Mouse (Mus musculus) C2C12 (cell line): ENCODE results near the gene Shh. TPM values are rescaled to one million over a fixed set of nuclear protein-coding genes. Genes with fewer than 3 reads are reported as not detected.

Experiments
- H3K27me3 ChIP-seq: one replicate; pipeline ENCODE4 v1.6.1; 2011; ENCODE audit not compliant: control insufficient read depth, insufficient read depth, insufficient read length
- H3K36me3 ChIP-seq: one replicate; pipeline ENCODE4 v1.6.1; 2011; ENCODE audit not compliant: control insufficient read depth, insufficient read depth
- H3K4me3 ChIP-seq: one replicate; pipeline ENCODE4 v1.5.1; 2011; ENCODE audit warnings: mild to moderate bottlenecking, control low read depth; ENCODE audit not compliant: poor library complexity, insufficient read depth, severe bottlenecking
- H3K79me2 ChIP-seq: one replicate; pipeline ENCODE4 v1.6.1; 2011; ENCODE audit not compliant: control insufficient read depth, insufficient read depth
- H3K79me3 ChIP-seq: one replicate; pipeline ENCODE4 v1.6.1; 2011; ENCODE audit warnings: low read depth, control low read depth
- H3ac ChIP-seq: one replicate; pipeline ENCODE3; 2011; ENCODE audit warnings: low read depth; ENCODE audit not compliant: control insufficient read depth, insufficient read length
- CEBPB ChIP-seq: IDR thresholded peaks from one replicate; pipeline ENCODE4 v1.6.1; 2011; ENCODE audit warnings: low read depth, mild to moderate bottlenecking, control low read depth, moderate library complexity
- CTCF ChIP-seq: IDR thresholded peaks from one replicate; pipeline ENCODE4 v1.5.1; 2011; ENCODE audit not compliant: control insufficient read depth, insufficient read depth, insufficient read length
- FOSL1 ChIP-seq: IDR thresholded peaks from one replicate; pipeline ENCODE4 v1.8.0; 2011; ENCODE audit warnings: mild to moderate bottlenecking, low read length; ENCODE audit not compliant: poor library complexity, insufficient read depth, severe bottlenecking
- MAX ChIP-seq: IDR thresholded peaks from one replicate; pipeline ENCODE4 v1.6.1; 2011; ENCODE audit warnings: mild to moderate bottlenecking, control low read depth
- MYOD1 ChIP-seq: IDR thresholded peaks from one replicate; pipeline ENCODE4 v1.6.1; 2011; ENCODE audit warnings: low read depth; ENCODE audit not compliant: control insufficient read depth, insufficient read length
- MYOG ChIP-seq: IDR thresholded peaks from one replicate; pipeline ENCODE4 v1.6.1; 2011; ENCODE audit not compliant: control insufficient read depth, insufficient read length; ENCODE audit errors: extremely low read depth
- USF1 ChIP-seq: IDR thresholded peaks from one replicate; pipeline ENCODE4 v1.6.1; 2011; ENCODE audit warnings: low read depth, mild to moderate bottlenecking, control low read depth, moderate library complexity
- polyA plus RNA-seq: library from polyadenylated mRNA; unstranded; fragments of >200 nt; fragmentation: generic; extraction: Trizol; gene quantifications from one replicate; pipeline ENCODE4 v1.2.1, GENCODE M21; 2012; ENCODE audit warnings: missing spikeins

The Shh gene
- polyA plus RNA-seq, 1 experiment = not detected

DNA sequence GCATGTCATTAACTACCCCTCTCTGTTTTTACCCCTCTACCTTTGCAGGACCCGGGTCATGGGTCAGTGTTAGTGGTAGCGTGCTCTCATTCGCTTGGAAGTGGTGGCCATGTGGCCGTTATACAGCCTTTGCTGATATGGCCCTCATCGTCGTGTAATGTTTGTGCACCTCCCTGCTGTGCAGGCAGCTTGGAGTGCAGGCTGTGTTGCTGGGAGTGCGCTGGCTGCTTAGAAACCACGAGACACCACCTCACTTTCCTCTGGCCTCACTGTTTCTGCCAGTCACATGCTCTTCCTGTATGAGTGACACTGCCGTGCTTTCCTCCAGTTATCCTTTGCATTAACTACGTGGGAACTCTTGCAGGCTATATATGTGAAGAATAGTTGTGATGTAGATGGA is 48.3 kb downstream of the Shh start:
- Histone ChIP-seq H3K79me3 (no peaks in the 10 kb centered on the region), H3K79me2 (no peaks in the 10 kb centered on the region), H3K4me3 (no peak overlapping the region), H3K36me3 (peaks cover 47% of the 10 kb centered on the region), H3K27me3 (no peaks in the 10 kb centered on the region), H3ac (no peak overlapping the region)
- TF ChIP-seq MYOG = no peak
- no peak for TF ChIP-seq MYOD1
- no peak for TF ChIP-seq FOSL1
- TF ChIP-seq USF1 = no peak
- TF ChIP-seq CTCF = no peak
- no peak for TF ChIP-seq MAX
- TF ChIP-seq CEBPB = no peak

DNA sequence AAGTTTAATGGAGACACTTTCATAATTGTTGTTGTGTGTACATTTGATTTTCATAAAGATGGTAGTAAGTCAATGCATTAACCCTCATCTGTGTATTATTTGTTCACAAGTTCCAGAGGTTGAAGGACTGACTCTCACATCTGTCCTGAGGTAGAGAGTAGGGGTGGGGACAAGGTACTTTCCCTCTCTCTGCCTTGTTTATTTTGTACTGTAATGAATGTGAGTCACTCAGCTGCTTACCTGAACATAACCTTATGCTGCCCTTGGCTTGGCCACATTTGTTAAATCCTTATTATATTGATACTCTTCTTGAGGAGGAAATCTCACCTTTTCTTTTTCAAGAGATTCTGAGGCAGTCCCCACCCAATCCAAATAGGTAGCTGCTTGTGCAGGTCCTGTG is 51.0 kb downstream of the Shh start:
- no peak overlapping the region for H3ac ChIP-seq
- H3K27me3 ChIP-seq = no peaks in the 10 kb centered on the region
- H3K4me3 ChIP-seq = no peak overlapping the region
- TF ChIP-seq CTCF = no peak
- TF ChIP-seq USF1 = no peak
- no peak for TF ChIP-seq MYOG
- no peak for TF ChIP-seq CEBPB
- no peak for TF ChIP-seq FOSL1
- no peaks in the 10 kb centered on the region for H3K79me3 ChIP-seq
- H3K36me3 ChIP-seq = peaks cover 63% of the 10 kb centered on the region
- no peaks in the 10 kb centered on the region for H3K79me2 ChIP-seq

DNA sequence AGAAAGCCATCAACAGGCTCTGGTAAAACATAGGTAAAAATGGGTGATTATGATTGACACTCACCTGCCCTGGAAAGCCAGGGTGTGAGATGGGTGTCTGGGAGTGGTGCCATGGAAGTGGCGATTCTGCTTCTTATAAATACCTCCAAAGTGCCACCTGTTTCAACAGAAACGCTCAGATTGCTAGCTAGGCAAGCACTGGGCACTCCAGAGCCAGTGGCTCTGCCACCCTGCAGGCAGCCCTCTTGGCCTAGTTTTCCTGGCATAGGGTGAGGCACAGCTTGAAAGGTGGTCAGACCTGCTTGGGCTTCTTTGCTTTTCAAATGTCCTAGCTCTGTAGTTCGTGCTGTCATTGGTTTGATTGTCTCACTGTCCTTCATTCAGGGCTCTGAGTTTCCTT is 53.0 kb downstream of the Shh start:
- no peak overlapping the region for H3K4me3 ChIP-seq
- TF ChIP-seq CTCF = no peak
- no peaks in the 10 kb centered on the region for H3K79me2 ChIP-seq
- no peaks in the 10 kb centered on the region for H3K79me3 ChIP-seq
- no peak overlapping the region for H3ac ChIP-seq
- peaks cover 71% of the 10 kb centered on the region for H3K36me3 ChIP-seq
- no peaks in the 10 kb centered on the region for H3K27me3 ChIP-seq

DNA sequence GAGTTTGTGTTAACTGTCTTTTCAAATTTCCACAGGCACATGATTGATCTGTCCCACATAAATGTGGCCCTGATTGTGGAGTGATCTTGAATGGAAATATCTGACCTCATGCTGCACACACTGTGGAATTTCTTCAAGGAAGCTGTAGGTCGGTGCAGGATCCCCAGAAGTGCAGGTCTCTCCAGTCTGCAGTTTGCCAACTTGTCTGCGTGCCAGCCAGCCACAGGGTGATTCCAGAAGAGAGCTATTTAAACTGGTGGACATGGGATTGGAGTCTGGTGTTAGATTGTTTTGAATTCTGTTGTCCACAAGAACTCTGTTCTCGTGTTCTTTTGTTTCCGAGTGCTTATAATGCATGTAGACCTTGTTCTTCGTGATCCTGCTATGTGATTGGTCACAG is 53.5 kb downstream of the Shh start:
- no peak for TF ChIP-seq USF1
- TF ChIP-seq FOSL1 = no peak
- TF ChIP-seq CTCF = no peak
- no peak for TF ChIP-seq MYOG
- no peak for TF ChIP-seq CEBPB
- TF ChIP-seq MAX = no peak
- no peak for TF ChIP-seq MYOD1
- Histone ChIP-seq H3K27me3 (no peaks in the 10 kb centered on the region), H3K36me3 (peaks cover 72% of the 10 kb centered on the region), H3K79me2 (no peaks in the 10 kb centered on the region), H3K4me3 (no peak overlapping the region), H3K79me3 (no peaks in the 10 kb centered on the region), H3ac (no peak overlapping the region)

DNA sequence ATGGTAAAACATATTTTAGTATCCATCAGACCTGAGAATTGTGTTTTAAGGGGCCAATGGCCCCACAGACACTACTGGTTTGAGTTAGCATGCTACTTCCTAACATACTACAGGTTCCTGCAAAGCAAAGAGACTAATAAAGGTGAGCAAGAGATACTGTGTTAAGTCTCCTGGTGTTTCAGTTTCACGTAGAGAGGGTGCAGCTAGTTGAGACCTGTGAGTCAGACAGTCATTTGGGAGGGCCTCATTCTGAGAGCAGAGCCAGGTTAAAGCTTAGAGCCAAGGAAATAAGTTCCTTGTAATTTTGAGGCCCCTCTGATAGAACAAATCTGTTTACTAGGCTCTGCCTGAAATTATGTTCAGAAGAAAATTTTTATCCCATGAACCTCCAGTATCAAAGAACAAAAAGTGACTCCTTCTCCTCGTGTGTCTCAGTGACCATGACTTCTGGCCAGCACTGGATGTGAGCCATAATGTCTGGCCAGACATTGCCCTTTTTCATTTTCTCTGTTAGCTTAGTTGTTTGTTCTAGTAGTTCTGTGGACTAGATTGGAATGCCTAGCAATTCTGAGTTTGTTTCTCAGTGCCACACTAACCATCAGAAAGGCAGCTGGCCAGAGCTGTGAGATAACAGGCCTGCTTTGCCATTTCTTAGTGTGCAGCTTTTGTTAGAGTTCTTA is 54.9 kb downstream of the Shh start:
- Histone ChIP-seq H3K79me3 (peaks cover 2% of the 10 kb centered on the region), H3K79me2 (peaks cover 5% of the 10 kb centered on the region), H3K27me3 (no peaks in the 10 kb centered on the region), H3K4me3 (no peak overlapping the region), H3K36me3 (peaks cover 66% of the 10 kb centered on the region), H3ac (no peak overlapping the region)
- TF ChIP-seq CEBPB (no peak), MYOG (no peak), USF1 (no peak), MYOD1 (no peak), MAX (no peak), CTCF (no peak), FOSL1 (no peak)

Other genes with a start within 250 kb of the Shh start
- not detected for gene Cnpy1, start 221.4 kb downstream of the Shh start, polyA plus RNA-seq
- 10.1 TPM for gene Rbm33, start 150.1 kb downstream of the Shh start, polyA plus RNA-seq